Mouse (Mus musculus): ENCODE data around the gene Sgcd. TPM values are rescaled to one million over a fixed set of nuclear protein-coding genes. Genes with fewer than 3 reads are reported as not detected.
A peak's percentile ranks its signal among the peaks of the same experiment; 100 is the strongest.

Sgcd gene
- total RNA-seq, 4 experiments from 2014 or later = 11.7 to 14.7 (median 12.5) TPM

DNA sequence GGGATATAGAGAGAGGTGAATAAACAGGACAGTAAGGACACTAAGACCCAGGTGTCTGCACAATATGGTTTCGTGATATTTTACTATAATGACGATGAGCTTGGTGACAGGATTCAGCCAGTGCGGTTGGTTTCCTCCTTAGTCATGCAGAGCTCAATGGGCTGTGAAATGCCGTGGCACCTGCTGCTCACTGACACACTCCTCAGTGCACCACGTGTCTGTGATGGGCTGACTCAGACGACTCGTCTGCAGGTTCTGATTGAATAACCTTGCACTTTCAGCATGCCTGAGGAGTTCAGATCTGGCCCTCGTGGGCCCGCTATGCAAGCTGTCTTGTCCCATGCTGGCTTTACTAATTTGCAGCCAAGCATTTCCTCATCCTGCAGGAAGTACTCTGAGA lies 839.2 kb downstream of the Sgcd start:
- DNase-seq (ENCODE audit: low spot score in 2 of 2) = no peak

DNA sequence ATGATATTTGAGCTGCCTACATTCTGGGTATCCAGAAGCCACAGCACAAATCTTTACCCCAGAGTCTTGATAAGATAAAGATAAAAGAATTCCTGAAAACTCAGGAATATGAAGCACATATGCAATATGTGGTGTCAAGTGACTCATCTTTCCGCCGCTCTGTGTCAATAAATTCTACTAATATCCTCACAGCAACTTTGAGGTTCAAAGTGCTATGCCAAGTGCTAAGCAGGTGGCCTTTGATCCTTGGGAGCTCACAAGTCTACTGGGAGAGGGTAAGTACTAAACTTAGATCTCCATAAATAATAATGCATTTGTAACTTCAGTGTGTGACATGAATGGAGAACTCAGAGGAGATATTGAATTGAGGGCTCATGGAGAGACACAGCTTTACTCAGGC lies 848.9 kb downstream of the Sgcd start:
- no peak for DNase-seq (ENCODE audit: low spot score in 2 of 2)

DNA sequence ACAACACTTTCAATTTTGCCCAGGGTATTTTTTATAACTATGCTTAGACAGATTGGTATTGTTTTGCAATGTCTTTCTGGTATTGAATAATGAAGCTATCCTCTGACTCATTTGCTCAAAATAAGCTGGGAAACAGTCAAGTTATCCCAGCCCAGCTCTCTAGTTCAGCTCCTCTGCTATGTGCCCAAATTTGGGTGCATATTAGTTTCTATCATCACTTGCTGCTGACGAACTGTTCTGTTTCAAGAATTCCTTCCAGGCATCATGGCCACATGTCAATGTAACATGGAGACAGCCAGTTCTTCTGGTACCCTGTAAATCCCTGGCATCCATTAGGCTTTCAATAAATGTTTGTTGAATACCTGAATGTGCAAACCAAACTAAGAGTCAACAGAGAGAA lies 849.5 kb downstream of the Sgcd start:
- DNase-seq (ENCODE audit: low spot score in 2 of 2) = no peak

DNA sequence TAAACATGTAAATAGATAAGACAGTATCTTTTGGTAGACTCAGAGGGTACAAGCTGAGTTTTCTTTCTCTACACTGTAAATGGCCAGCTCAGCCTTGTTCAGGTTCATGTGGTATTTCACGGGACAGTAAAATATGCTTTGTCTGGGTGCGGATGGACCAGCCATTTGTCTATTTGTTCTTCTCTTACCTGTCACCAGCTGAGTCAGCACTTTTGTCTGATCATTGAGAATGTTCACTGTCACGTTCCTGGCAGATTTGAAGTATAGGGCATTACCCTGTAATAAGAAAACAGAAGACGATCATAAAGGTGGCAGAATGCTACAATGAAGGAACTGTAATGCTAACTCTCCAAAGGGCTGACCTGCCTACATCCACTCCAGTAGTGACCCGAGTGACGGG lies 856.4 kb downstream of the Sgcd start:
- no peak for DNase-seq (ENCODE audit: low spot score in 2 of 2)

DNA sequence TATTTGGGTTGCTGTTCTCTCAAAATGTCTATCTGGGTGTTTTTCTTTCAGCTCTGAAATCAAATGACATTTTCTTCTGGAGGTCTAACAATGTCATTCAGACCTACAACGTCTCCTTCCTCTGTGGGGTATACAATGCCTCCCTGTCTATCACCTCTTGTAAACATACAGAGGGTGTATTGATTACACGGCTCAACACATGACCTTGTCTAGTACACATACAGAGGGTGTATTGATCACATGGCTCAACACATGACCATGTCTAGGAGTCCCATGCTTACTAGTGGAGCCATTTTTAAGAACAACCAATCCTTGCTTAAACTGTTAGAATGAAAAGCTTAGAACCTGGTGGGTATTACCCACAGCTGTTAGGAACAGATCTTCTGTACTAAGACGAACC lies 858.3 kb downstream of the Sgcd start:
- no peak for DNase-seq (ENCODE audit: low spot score in 2 of 2)

DNA sequence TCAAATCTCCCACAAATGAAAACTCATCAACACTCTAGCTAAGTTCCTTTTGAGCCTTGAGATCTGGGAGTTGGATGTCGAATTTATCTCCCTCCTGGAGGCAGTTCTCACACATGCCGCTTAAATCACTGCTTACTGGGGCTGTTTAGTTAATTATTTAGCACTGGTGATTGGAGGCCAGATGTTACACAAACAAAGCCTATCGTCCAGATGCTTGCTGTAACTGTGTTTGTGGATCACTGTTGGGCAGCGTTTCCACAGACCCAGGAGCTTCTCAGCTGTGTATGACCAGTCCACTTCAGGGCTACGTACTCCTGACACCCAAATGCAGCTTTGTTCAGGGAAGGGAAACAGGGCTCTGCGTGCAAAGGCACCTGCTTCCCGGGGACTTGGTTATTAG lies 858.8 kb downstream of the Sgcd start:
- DNase-seq (ENCODE audit: low spot score in 2 of 2) = no peak

DNA sequence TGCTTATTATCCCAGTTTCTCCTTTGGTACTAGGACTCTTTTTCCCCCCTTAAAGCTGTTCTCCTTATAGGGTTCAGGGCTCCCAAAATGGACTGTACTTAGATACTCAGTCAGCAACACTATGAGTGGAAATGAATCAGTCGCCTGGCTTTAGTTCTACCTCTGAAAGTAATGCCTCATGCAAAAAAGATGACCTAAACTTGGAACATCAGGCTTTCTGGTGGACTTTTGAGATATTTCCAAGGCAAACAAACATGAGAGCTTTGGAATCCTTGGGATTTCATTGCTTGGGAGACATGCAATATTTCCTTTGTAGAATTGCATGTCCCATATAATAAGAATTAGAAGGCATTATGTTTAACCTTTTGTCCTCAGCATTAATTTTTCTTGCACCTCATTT lies 859.6 kb downstream of the Sgcd start:
- DNase-seq (ENCODE audit: low spot score in 2 of 2) = no peak

DNA sequence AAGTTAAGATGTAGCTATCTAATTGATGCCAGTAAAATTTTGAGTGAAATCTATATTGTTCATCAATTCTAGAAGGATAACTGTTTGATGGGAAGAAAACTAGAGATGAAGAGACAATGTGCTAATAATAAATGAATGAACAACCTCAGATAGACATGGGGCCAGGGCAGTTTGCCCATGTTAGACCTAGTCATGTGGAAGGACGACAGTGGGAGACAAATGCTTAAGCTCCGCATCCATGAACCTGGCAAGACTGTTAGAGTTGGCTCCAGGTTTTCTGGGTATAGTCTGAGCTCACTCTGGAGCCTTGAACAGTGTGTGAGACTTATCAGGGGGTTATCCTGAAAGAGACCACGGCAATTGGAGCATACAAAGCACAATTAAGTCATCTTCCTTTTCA lies 860.4 kb downstream of the Sgcd start:
- DNase-seq (ENCODE audit: low spot score in 2 of 2) = no peak

DNA sequence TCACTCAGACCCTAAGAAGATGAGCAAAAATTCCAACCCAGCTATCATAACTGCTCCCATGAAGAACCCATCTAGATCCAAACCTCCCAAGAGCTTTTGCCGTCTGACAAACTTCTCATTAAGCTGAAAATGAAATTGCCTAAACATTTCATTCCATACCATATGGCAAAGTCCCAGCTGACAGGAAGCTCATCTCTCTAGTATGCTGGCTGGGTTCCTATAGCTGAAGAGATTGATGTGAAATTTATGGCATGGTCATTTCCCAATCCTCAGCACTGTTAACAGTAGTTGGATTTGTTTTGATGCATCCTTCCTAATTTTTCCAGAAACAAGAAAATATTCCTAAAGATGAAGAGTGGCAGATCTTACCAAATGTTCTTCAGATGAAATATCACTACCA lies 867.9 kb downstream of the Sgcd start:
- no peak for DNase-seq (ENCODE audit: low spot score in 2 of 2)

DNA sequence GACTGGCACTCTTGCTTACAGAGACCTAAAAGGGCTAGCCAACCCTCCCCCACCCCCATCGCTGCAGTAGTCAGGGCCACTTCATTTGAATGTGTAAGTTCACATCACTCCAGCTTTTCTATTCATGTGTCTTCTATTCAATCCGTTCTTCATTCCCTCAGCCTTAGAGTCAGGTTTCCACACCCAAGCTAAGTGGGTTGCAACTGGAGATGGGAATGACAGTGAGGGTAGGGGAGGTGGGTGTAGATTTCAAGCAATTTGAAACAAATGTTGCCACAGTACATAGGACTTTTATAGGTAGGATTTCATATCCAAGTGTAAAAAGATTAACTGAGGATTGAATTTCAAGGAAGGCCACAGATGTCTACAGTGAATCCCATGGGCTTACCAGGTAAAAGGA lies 870.9 kb downstream of the Sgcd start:
- no peak for DNase-seq (ENCODE audit: low spot score in 2 of 2)

DNA sequence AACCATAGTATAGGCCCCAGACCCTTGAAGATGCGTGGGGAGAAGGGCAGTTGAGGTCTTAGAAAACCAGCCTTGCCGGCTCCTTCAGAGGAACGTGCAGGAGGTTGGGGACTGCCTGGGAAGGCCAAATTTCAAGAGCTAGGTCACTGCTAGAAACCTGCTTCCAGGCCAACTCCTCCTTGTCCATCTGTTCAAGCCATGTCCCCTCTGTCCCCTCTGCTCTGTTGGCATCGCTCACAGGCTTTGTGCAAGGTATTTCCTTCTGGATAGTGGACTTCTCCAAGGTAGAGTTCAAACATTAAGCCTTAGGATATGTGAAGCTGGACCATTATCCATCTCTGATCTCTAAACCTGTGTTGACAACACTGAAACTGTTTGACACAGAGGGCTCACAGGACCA lies 874.4 kb downstream of the Sgcd start:
- no peak for DNase-seq (ENCODE audit: low spot score in 2 of 2)

DNA sequence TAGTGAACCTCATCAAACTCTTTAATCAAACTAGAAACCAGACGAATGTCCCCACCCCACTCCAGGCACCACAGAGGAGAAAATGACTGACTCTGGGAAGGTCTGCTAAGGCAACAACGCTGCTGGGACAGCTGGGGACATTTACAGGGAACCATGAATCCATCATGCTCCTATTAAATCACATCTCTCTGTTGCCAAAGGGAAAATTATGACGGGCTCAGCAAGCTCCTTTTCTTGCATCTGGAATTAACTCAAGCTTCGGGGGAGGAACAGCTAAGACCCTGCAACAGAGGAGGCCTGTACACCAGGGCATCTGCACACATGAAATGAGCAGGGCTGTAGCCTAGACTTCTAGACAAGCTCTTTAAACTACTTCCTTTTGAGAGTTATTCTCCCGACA lies 875.7 kb downstream of the Sgcd start:
- DNase-seq (ENCODE audit: low spot score in 2 of 2) = no peak

DNA sequence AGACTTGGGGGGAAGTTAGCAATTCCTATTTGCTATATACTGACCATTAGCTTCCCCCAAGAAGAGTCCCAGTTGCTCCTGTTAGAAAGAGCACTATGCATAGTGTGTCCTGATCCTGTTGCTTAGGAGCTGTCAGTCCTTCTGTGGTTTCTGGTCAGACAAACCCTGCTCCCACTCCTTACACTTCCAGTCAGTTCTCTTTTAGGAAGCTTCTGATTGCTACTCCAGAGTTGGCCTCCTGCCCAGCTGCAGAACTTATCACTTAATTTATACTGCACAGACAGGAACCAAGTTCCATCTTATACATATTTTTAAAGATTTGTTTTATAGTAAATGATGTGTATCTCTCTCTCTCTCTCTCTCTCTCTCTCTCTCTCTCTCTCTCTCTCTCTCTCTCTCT lies 878.5 kb downstream of the Sgcd start:
- DNase-seq (ENCODE audit: low spot score in 2 of 2) = peak in 1 of 2 experiments; percentile 7

DNA sequence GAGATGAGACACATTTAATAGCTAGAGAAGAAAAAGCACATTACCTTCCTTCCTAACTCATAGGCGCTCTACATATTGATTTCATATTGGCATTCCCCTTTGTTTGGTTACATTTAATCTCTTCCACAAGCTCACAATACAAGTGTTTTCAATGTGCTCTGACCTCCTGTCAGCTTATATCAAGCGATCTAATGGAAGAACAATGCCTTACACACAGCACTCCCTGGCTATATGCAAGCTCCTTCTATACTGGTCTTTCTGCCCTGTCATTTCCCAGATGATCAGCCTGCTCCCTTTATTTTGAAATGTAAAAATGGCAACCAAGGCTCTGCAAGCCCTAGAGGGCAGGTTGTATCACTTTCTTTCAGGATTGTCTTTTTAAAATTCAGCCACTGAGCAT lies 881.1 kb downstream of the Sgcd start:
- DNase-seq (ENCODE audit: low spot score in 2 of 2) = no peak

DNA sequence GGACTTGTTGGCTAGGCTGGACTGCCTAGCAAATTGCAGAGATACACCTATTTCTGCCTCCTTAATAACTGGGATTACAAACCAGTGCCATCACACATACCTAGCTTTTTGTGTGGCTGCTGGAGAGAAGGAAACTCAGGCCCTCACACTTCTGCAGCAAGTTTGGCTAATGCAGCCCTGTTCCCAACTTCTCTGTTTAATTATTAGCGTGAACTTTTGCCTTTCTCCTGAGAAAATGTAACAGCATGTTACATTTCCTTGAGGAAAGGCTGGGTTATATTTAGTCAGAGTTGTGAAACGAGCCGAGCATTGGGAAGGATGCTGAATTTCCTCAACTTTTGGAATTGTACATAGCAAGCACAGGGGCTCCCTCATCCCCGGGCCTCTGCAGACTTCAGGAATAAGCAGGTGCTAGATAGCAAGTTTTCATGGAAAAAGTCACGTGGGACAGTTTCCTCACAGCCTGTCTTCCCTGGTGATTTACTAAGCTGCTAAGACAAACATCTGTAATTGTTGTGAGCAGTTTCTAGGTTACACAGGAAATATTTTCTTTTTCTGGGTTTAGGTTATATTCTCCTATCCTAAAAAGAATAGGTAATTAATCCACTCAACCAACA lies 895.4 kb downstream of the Sgcd start:
- DNase-seq (ENCODE audit: low spot score in 2 of 2) = no peak

DNA sequence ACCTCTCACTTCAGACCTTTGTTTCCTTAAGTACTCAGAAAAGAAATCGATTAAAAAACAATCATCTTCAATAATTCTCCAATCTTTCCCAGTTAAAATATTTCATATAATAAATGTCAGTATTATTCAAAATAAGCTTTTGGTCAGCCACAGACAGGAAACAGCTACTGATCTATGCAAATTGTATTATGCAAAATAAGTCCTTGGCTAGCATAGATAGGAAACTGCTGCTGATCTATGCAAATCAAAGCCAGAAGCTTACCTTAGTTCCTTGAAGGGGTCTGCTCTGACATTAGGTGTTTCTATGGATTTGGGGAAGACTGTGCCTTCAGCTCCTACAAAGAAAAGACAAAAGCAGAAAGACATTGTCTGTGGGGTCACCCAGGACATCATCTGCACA lies 906.3 kb downstream of the Sgcd start:
- no peak for DNase-seq (ENCODE audit: low spot score in 2 of 2)

DNA sequence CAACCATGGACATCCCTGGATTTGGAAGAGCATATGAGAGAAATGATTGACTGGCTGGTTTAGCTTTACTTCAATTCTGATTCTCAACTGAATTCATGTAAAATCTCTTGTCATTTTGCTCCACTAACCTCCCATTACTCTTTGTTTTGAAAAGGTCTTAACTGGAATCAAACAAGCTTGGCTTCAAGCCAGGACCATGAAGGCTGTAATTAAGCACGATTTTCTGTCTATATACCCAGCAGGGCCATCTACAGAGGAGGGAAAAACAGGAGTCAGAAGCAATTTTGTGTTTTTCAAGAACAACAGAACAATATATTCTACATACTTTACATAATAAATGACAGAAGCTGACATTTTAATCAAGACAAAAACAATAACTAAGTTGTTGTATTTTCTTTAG lies 915.2 kb downstream of the Sgcd start:
- DNase-seq (ENCODE audit: low spot score in 2 of 2) = no peak

DNA sequence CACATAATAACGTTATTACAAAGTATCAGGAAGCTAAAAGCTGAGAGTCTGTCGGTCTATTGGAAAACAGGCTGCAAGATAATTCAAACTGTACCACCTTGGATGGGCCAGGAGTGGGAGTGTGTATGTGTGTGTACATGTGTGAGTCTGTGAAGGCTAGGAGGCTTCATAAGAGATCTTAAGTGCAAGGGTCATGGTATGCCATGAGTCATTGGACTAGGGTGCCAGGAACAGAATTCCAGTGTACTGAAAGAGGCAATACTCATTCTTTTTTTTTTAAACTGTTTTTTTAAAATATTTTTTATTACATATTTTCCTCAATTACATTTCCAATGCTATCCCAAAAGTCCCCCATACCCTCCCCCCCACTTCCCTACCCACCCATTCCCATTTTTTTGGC lies 917.6 kb downstream of the Sgcd start:
- DNase-seq (ENCODE audit: low spot score in 2 of 2) = no peak

DNA sequence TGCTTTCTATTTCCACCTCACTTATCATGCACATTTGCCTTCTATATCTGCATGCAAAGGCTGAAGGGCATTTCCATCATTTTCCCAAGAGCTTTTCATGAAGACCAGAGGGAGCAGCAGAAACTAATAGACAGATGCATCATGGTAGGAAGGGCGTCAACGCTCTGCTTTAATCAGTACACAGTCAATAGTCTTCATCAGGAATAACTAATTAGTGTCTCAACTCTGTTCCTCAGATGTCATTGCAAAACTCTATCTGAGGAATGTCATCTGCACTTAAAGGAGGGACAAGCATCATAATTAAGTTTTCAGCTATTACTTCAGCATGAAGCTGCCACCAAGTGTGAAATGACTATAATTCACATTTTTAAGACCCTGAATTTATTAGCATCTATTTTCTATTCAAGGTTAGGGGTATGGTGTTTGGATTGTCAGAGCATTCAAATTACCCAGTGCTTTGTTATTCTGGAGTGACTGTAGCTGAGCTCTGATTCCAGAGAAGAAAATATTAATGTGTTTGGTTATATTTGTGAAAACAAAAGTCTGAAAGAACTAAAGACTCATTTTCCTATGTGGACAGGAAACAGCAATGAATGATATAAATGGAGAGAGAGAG lies 918.9 kb downstream of the Sgcd start:
- DNase-seq (ENCODE audit: low spot score in 2 of 2) = no peak

DNA sequence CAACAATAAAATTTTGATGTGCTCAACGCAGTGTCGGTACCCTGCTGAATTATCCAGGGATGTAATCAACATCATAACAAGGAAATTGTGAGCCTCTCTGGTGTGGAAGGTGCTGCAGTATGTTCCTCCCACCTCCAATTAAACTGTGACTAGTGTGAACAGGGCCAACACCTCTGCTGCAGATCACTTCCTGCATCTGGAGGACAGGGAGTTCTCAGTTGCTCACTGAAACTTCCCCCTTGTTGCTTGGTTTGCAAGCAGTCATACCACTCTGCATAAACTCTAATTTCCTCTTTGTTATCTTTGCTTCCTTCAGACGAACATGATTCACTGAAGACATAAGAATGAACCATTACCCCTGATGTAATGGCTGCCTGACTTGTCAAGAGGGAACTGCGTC lies 925.1 kb downstream of the Sgcd start:
- DNase-seq (ENCODE audit: low spot score in 2 of 2) = no peak

DNA sequence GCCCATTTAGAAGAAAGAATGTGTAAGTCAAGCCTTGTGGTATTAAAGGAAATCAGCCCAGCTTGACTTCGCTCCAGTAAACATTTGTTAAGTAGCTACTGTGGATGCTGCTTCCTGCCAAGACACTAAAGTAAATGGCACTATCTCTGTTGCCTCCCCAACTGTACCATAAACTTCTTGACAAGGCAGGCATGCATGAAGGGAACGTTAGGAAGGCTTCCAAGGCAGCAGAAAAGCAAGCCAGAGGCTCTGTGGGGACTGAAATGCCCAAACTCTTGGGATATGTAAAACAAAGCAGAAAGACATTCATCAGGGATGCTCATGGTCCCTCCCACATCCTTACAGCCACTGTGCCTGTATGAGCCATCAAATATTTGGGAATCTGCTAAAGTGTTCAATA lies 938.4 kb downstream of the Sgcd start:
- no peak for DNase-seq (ENCODE audit: low spot score in 2 of 2)

DNA sequence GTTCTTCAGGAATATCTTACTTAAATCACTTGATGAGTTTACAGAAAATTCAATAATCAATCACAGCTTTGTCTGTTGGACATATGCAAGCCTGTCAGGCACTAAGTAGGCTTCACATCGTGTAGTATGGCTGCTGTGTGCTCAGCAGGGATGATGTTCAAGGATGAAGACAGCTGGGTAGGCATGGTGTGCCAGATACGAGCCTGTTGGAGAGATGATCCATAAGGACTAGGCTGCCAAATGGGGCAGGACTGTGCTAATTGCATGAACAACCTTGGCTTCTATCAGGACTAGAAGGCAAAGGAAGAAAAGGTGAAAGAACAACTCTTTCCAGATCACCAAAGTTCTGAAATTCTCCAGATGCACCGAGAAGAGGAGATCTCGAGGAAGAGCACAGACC lies 939.0 kb downstream of the Sgcd start:
- DNase-seq (ENCODE audit: low spot score in 2 of 2) = no peak

DNA sequence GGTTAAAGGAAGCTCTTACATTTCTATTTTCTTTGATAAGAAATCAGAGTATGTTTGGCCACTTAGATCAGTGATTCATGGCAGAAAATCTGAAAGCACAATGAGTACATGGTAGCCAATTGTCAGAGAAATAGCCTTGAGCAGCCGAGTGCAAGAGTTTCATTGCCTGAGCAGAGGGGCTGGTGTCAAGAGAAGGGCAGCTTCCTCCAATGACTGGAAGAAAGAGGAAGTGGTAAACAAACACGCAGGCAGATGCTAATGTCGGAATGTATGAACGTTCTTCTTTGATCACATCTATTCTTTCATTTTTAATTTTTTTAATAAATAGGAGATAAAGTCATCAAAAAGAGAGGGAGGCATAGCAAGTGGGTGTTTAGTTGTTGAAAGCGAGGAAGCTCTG lies 956.5 kb downstream of the Sgcd start:
- no peak for DNase-seq (ENCODE audit: low spot score in 2 of 2)

DNA sequence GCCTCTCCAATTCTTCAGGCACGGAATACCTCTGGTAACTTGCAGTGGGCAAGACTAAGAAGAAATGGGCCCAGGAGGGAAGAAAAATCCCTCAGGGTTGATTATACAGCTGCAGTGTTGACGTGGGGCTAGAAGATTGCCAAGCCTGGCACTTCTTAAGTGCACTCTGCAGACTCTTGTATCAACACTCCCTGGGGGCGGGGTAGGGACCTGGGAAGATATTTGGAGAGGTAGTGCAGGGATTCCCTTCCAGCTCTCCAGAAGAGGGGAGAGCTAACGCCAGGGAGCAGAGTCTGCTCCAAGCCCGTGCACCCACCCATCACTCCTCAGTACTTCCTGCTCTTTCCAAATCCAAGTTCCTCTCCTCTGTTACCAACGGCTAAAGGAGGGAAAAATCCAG lies 967.9 kb downstream of the Sgcd start:
- DNase-seq (ENCODE audit: low spot score in 2 of 2) = no peak

Measured in left cerebral cortex, adult 8-10 months (tissue).